Mouse (Mus musculus): Measurements from ENCODE around the gene Ear10. TPM values are rescaled to one million over a fixed set of nuclear protein-coding genes. Genes with fewer than 3 reads are reported as not detected.
"Not testable (repeated sequence)": the region's sequence is repeated elsewhere in the genome, so short reads cannot be mapped to it uniquely, and the experiment has no call there.

Gene Ear10
- 10.9 TPM in 1 of 2 replicates, not detected in the other for total RNA-seq (2015; ENCODE audit: low replicate concordance)
- not detected in 2 replicates for total RNA-seq (2017; ENCODE audit: low replicate concordance)

GRCm38 (mm10) chr14:43923459-43923858 lies at the start of gene Ear10:
Gene Ear10 (minus strand): TSS chr14:43923559.
- not testable (repeated sequence) for ATAC-seq (replicated peaks; ENCODE audit: low FRiP score, poor library complexity, severe bottlenecking)

GRCm38 (mm10) chr14:43956769-43957168 lies 33.4 kb upstream of the Ear10 start, which contains the start of gene Ang5:
Gene Ang5 (plus strand): TSS chr14:43957069.
- ATAC-seq (replicated peaks; ENCODE audit: low FRiP score, poor library complexity, severe bottlenecking): not testable (repeated sequence)

- not testable (repeated sequence) for ATAC-seq (replicated peaks; ENCODE audit: low FRiP score, poor library complexity, severe bottlenecking)
Observed at GRCm38 (mm10) chr14:43955074-43955473, 31.7 kb upstream of the Ear10 start.

- not testable (repeated sequence) for ATAC-seq (replicated peaks; ENCODE audit: low FRiP score, poor library complexity, severe bottlenecking)
Observed at GRCm38 (mm10) chr14:43953382-43953781, 30.0 kb upstream of the Ear10 start.

- not testable (repeated sequence) for ATAC-seq (replicated peaks; ENCODE audit: low FRiP score, poor library complexity, severe bottlenecking)
Observed at GRCm38 (mm10) chr14:43933399-43933798, 10.0 kb upstream of the Ear10 start.

- not testable (repeated sequence) for ATAC-seq (replicated peaks; ENCODE audit: low FRiP score, poor library complexity, severe bottlenecking)
Observed at GRCm38 (mm10) chr14:43932991-43933390, 9.6 kb upstream of the Ear10 start.

GRCm38 (mm10) chr14:43925404-43925950 lies 2.1 kb upstream of the Ear10 start:
- not testable (repeated sequence) for ATAC-seq (replicated peaks; ENCODE audit: low FRiP score, poor library complexity, severe bottlenecking)

- ATAC-seq (replicated peaks; ENCODE audit: low FRiP score, poor library complexity, severe bottlenecking): peak; percentile 63; the same call in 1 of the 2 replicates
Observed at GRCm38 (mm10) chr14:43924688-43925403, 1.5 kb upstream of the Ear10 start, which contains the start of gene Gm8113. Gene Gm8113 (plus strand): TSS chr14:43925390.

GRCm38 (mm10) chr14:43918214-43918613 lies 5.1 kb downstream of the Ear10 start:
- not testable (repeated sequence) for ATAC-seq (replicated peaks; ENCODE audit: low FRiP score, poor library complexity, severe bottlenecking)

- ATAC-seq (replicated peaks; ENCODE audit: low FRiP score, poor library complexity, severe bottlenecking): not testable (repeated sequence)
Observed at GRCm38 (mm10) chr14:43898577-43898976, 24.8 kb downstream of the Ear10 start.

- not testable (repeated sequence) for ATAC-seq (replicated peaks; ENCODE audit: low FRiP score, poor library complexity, severe bottlenecking)
Observed at GRCm38 (mm10) chr14:43895357-43895756, 28.0 kb downstream of the Ear10 start.

- ATAC-seq (replicated peaks; ENCODE audit: low FRiP score, poor library complexity, severe bottlenecking): not testable (repeated sequence)
Observed at GRCm38 (mm10) chr14:43891288-43891687, 32.1 kb downstream of the Ear10 start.

GRCm38 (mm10) chr14:43886235-43886634 lies 37.1 kb downstream of the Ear10 start:
- not testable (repeated sequence) for ATAC-seq (replicated peaks; ENCODE audit: low FRiP score, poor library complexity, severe bottlenecking)

GRCm38 (mm10) chr14:43879966-43880545 lies 43.3 kb downstream of the Ear10 start:
- ATAC-seq (replicated peaks; ENCODE audit: low FRiP score, poor library complexity, severe bottlenecking): not testable (repeated sequence)

- not testable (repeated sequence) for ATAC-seq (replicated peaks; ENCODE audit: low FRiP score, poor library complexity, severe bottlenecking)
Observed at GRCm38 (mm10) chr14:43877789-43878188, 45.6 kb downstream of the Ear10 start.

GRCm38 (mm10) chr14:43875417-43875816 lies 47.9 kb downstream of the Ear10 start, which contains the start of gene Ear1:
Gene Ear1 (minus strand): TSS chr14:43875517.
- not testable (repeated sequence) for ATAC-seq (replicated peaks; ENCODE audit: low FRiP score, poor library complexity, severe bottlenecking)

GRCm38 (mm10) chr14:43874862-43875261 lies 48.5 kb downstream of the Ear10 start:
- not testable (repeated sequence) for ATAC-seq (replicated peaks; ENCODE audit: low FRiP score, poor library complexity, severe bottlenecking)

Measured in erythroid progenitor cell, adult 5-6 weeks (primary cell).